Mouse (Mus musculus): ENCODE results near the gene Vsx1. TPM values are rescaled to one million over a fixed set of nuclear protein-coding genes. Genes with fewer than 3 reads are reported as not detected.
A peak's percentile ranks its signal among the peaks of the same experiment; 100 is the strongest.

Vsx1 gene
- polyA plus RNA-seq, 1 experiment from 2014 or later = not detected

DNA sequence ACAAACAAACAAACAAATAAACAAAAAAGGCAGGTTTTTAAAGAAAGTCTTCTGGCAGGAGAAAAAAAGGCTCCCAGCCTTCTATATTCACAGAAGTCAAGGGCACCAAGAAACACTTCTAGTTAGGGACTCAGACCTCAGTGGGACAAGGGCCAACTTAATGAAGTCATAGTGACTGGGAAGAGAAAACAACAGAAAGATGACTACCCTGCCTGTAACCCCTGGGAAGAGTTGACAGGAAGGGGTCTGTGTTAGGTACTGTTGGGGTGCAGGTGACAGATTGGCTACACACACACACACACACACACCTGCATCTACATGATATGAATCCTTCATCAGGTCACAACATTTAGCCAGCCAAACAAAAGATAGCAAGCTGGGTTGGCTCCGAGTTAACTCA, 46.0 kb downstream of the Vsx1 start:
- Histone ChIP-seq H3K27ac (ENCODE audit: low read length) (no peak overlapping the region), H3K4me3 (ENCODE audit: low read depth, low read length) (no peak overlapping the region), H3K9me3 (replicated peaks; ENCODE audit: control insufficient read depth, low read length) (no peaks in the 10 kb centered on the region), H3K4me1 (ENCODE audit: control insufficient read depth, low read depth, low read length) (peaks cover 31% of the 10 kb centered on the region), H3K4me2 (ENCODE audit: low read depth, low read length) (no peak overlapping the region), H3K9ac (ENCODE audit: low read depth, low read length) (no peak overlapping the region), H3K27me3 (ENCODE audit: control insufficient read depth, insufficient read depth, low read depth, low read length) (no peaks in the 10 kb centered on the region), H3K36me3 (ENCODE audit: control insufficient read depth, insufficient read depth) (peaks cover 4% of the 10 kb centered on the region)
- 56% methylated on average over 1 of the region's 1 CpGs for WGBS (ENCODE audit: insufficient replicate concordance)
- no peak for ATAC-seq (ENCODE audit: low read depth)

DNA sequence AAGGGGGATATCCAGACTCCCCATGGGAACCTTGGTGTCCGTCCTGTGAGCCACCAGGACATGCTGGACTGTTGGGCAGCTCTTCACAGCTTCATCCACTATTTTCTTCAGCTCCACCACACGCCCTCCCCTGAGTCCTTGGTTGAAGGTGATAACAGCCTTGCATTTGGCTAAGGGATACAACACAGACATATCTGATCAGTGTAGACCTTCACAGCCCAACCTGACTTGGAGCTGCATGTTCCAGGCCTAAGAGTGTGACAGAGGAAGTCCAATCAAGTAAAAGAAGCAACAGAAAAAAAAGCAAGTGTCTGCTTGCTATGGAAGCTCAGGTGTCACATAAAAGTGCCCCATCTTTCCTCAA, 50.8 kb downstream of the Vsx1 start:
- H3K27me3 ChIP-seq (ENCODE audit: control insufficient read depth, insufficient read depth, low read depth, low read length) = no peaks in the 10 kb centered on the region
- peak; percentile 77 for ATAC-seq (ENCODE audit: low read depth)
- no peaks in the 10 kb centered on the region for H3K9me3 ChIP-seq (replicated peaks; ENCODE audit: control insufficient read depth, low read length)
- H3K4me2 ChIP-seq (ENCODE audit: low read depth, low read length) = no peak overlapping the region
- peaks cover 26% of the 10 kb centered on the region for H3K4me1 ChIP-seq (ENCODE audit: control insufficient read depth, low read depth, low read length)
- no peak overlapping the region for H3K27ac ChIP-seq (ENCODE audit: low read length)
- no peak overlapping the region for H3K4me3 ChIP-seq (ENCODE audit: low read depth, low read length)
- 34% methylated on average over 2 of the region's 2 CpGs for WGBS (ENCODE audit: insufficient replicate concordance)
- peaks cover 25% of the 10 kb centered on the region for H3K36me3 ChIP-seq (ENCODE audit: control insufficient read depth, insufficient read depth)
- no peak overlapping the region for H3K9ac ChIP-seq (ENCODE audit: low read depth, low read length)

GRCm38 (mm10) chr2:150637702-150638369, 51.3 kb downstream of the Vsx1 start:
- Histone ChIP-seq H3K4me2 (ENCODE audit: low read depth, low read length) (no peak overlapping the region), H3K27ac (ENCODE audit: low read length) (no peak overlapping the region)

DNA sequence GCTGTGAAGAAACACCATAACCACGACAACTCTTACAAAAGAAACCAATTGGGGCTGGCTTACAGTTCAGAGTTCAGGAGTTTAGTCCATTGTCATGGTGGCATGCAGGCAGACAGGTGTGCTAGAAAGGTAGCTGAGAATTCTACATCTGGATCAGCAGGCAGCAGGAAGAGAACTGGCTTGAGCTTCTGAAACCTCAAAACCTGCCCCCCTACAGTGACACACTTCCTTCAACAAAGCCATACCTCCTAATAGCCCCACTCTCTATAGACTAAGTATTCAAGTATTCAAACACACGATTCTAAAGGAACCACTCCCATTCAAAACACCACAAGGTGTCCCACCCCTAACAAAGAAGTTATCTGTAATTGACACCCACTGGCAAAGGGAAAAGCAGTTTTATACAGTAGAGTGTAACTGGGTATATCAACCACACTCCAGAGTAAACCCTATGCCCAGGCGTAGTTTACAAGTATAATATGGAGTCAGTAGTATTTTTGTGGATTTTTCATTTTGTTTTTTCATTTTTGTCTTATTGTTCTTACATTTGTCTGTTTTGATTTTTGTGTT, 53.2 kb downstream of the Vsx1 start:
- H3K4me3 ChIP-seq (ENCODE audit: low read depth, low read length) = no peak overlapping the region
- no peak overlapping the region for H3K9ac ChIP-seq (ENCODE audit: low read depth, low read length)
- H3K4me2 ChIP-seq (ENCODE audit: low read depth, low read length) = no peak overlapping the region
- ATAC-seq (ENCODE audit: low read depth) = peak; percentile 72
- H3K27me3 ChIP-seq (ENCODE audit: control insufficient read depth, insufficient read depth, low read depth, low read length) = no peaks in the 10 kb centered on the region
- no peaks in the 10 kb centered on the region for H3K9me3 ChIP-seq (replicated peaks; ENCODE audit: control insufficient read depth, low read length)
- H3K36me3 ChIP-seq (ENCODE audit: control insufficient read depth, insufficient read depth) = peaks cover 21% of the 10 kb centered on the region
- H3K4me1 ChIP-seq (ENCODE audit: control insufficient read depth, low read depth, low read length) = peaks cover 26% of the 10 kb centered on the region
- H3K27ac ChIP-seq (ENCODE audit: low read length) = no peak overlapping the region
- WGBS (ENCODE audit: insufficient replicate concordance) = 31% methylated on average over 3 of the region's 3 CpGs

More at GRCm38 (mm10) chr2:150637702-150638369, 51.3 kb downstream of the Vsx1 start:
- WGBS (ENCODE audit: insufficient replicate concordance) = 77% methylated on average over 6 of the region's 6 CpGs
- Histone ChIP-seq H3K36me3 (ENCODE audit: control insufficient read depth, insufficient read depth) (peaks cover 25% of the 10 kb centered on the region), H3K9ac (ENCODE audit: low read depth, low read length) (no peak overlapping the region), H3K27me3 (ENCODE audit: control insufficient read depth, insufficient read depth, low read depth, low read length) (no peaks in the 10 kb centered on the region), H3K4me3 (ENCODE audit: low read depth, low read length) (no peak overlapping the region), H3K9me3 (replicated peaks; ENCODE audit: control insufficient read depth, low read length) (no peaks in the 10 kb centered on the region), H3K4me1 (ENCODE audit: control insufficient read depth, low read depth, low read length) (peaks cover 26% of the 10 kb centered on the region)
- no peak for ATAC-seq (ENCODE audit: low read depth)

Other genes starting within 250 kb of the Vsx1 start
- gene Zfp442, start 237.9 kb downstream of the Vsx1 start, polyA plus RNA-seq (2015; fragmentation: Nextera tagmentation; extraction: Ambion mirVana) = 0.93 and 1.4 TPM in 2 replicates
- gene Zfp345, start 204.3 kb downstream of the Vsx1 start, polyA plus RNA-seq (2015; fragmentation: Nextera tagmentation; extraction: Ambion mirVana) = not detected in 2 replicates
- gene Cst7, start 118.9 kb downstream of the Vsx1 start, polyA plus RNA-seq (2015; fragmentation: Nextera tagmentation; extraction: Ambion mirVana) = 7.6 and 8.3 TPM in 2 replicates
- 27.2 and 29.2 TPM in 2 replicates for gene Apmap, start 80.8 kb downstream of the Vsx1 start, polyA plus RNA-seq (2015; fragmentation: Nextera tagmentation; extraction: Ambion mirVana)
- 49.9 and 56.3 TPM in 2 replicates for gene Acss1, start 20.9 kb downstream of the Vsx1 start, polyA plus RNA-seq (2015; fragmentation: Nextera tagmentation; extraction: Ambion mirVana)
- 11.0 and 12.2 TPM in 2 replicates for gene Entpd6, start 59.7 kb upstream of the Vsx1 start, polyA plus RNA-seq (2015; fragmentation: Nextera tagmentation; extraction: Ambion mirVana)
- 29.5 and 31.3 TPM in 2 replicates for gene Pygb, start 97.4 kb upstream of the Vsx1 start, polyA plus RNA-seq (2015; fragmentation: Nextera tagmentation; extraction: Ambion mirVana)
- 18.3 and 19.0 TPM in 2 replicates for gene Abhd12, start 215.4 kb upstream of the Vsx1 start, polyA plus RNA-seq (2015; fragmentation: Nextera tagmentation; extraction: Ambion mirVana)
- 24.4 and 29.1 TPM in 2 replicates for gene Gins1, start 216.0 kb upstream of the Vsx1 start, polyA plus RNA-seq (2015; fragmentation: Nextera tagmentation; extraction: Ambion mirVana)

Measured in liver, embryonic 16.5 days (tissue).